Mouse (Mus musculus) CD4-positive helper T cell, adult 2 months (primary cell): ENCODE data around the gene Cdh4.

Experiments
- DNase-seq: peaks from one replicate; pipeline ENCODE4 v3.0.0-alpha.2; 2012; ENCODE audit warnings: low read depth, missing footprints, low spot score

Gene Cdh4

GRCm38 (mm10) chr2:179931741-179932140 is 489.5 kb downstream of the Cdh4 start:
- DNase-seq = no peak

GRCm38 (mm10) chr2:179934165-179934564 is 491.9 kb downstream of the Cdh4 start:
- DNase-seq = no peak

GRCm38 (mm10) chr2:179937091-179937490 is 494.9 kb downstream of the Cdh4 start:
- DNase-seq = no peak

- no peak for DNase-seq
Observed at GRCm38 (mm10) chr2:179941696-179942095, 499.5 kb downstream of the Cdh4 start.

- no peak for DNase-seq
Observed at GRCm38 (mm10) chr2:179945051-179945450, 502.8 kb downstream of the Cdh4 start.

- DNase-seq = no peak
Observed at GRCm38 (mm10) chr2:179946496-179946895, 504.3 kb downstream of the Cdh4 start.

- DNase-seq = no peak
Observed at GRCm38 (mm10) chr2:179947607-179948006, 505.4 kb downstream of the Cdh4 start.

- DNase-seq = no peak
Observed at GRCm38 (mm10) chr2:179948820-179949219, 506.6 kb downstream of the Cdh4 start.
